Mouse (Mus musculus) layer of hippocampus, adult 6 months (tissue): ENCODE results near the gene Gm49353. TPM values are rescaled to one million over a fixed set of nuclear protein-coding genes. Genes with fewer than 3 reads are reported as not detected.

Experiments
- long read RNA-seq, 2 experiments: library from polyadenylated mRNA; unstranded; transcript quantifications; one replicate each; pipeline ENCODE4 v2.0.0; 2019 to 2020
- polyA plus RNA-seq: library from polyadenylated mRNA; unstranded; fragments of <200 nt; fragmentation: Nextera tagmentation; gene quantifications from 2 replicates; pipeline ENCODE4 v1.2.3, GENCODE M21; 2021

Gene Gm49353
- 0.69 and 2.7 TPM in 2 replicates for polyA plus RNA-seq
- long read RNA-seq, experiment 1, partial matches to known transcripts = 0 of 12 reads
- long read RNA-seq, experiment 1, other reads (novel, unspliced or antisense) = 11 of 12 reads
- long read RNA-seq, experiment 2, partial matches to known transcripts = 0 of 3 reads
- long read RNA-seq, experiment 2, other reads (novel, unspliced or antisense) = 3 of 3 reads

DNA sequence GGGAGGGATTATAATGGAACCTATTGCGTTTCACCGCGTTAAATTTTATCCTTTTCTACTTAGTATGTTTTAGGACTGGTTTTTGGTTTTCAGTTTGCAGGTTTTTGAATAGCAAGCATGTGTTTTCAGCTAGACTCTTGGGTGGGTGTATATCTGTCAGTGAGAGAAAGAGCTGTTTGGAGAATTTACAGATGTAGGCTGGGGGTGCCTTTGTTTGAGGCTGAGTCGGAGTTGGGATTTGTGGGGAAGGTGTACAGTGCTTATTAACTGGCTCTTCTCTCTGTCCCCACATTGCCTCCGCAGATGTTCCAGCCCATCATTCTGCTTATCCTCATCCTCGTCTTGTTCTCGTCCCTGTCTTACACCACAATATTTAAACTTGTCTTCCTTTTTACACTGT is at the start of gene Gm49353:
Gene Gm49353, plus strand, starts transcription at position 313 of the 400 bp plus-strand sequence.

DNA sequence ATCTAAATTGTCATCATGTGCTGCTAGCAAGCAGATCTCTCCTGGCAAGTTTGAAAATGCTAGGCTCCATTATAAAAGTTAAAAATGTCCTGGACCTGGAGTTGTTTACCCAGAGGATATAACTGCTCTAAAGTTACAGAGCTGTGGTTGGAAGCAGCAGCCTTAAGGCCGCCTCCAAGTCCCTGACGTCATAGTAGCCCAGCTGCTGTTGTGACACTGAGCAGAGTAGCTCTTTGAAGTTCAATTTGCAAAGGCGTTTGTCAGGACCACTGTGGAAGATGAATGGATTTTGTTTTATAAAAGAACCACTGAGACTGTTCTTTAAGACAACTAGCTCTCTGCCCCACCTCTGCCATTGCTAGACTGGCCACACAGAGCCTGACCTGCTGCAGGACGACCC is 12.7 kb downstream of the Gm49353 start, which contains the start of gene 9330159F19Rik:
Gene 9330159F19Rik, plus strand, starts transcription at position 154 of the 400 bp plus-strand sequence.

Other genes starting within 250 kb of the Gm49353 start
- gene 2310057J18Rik, start 212.7 kb upstream of the Gm49353 start, polyA plus RNA-seq = not detected in 2 replicates
- gene Soga3, start 55.1 kb upstream of the Gm49353 start, polyA plus RNA-seq = 122 and 140 TPM in 2 replicates
- 8.7 and 11.9 TPM in 2 replicates for gene 9330159F19Rik, start 12.7 kb downstream of the Gm49353 start, polyA plus RNA-seq
- gene Echdc1, start 114.2 kb downstream of the Gm49353 start, polyA plus RNA-seq = 24.8 and 27.3 TPM in 2 replicates
- 39.4 and 51.1 TPM in 2 replicates for gene Rnf146, start 163.5 kb downstream of the Gm49353 start, polyA plus RNA-seq